Mouse (Mus musculus) MN1 (cell line): Measurements from ENCODE around the gene Ankrd22.

Experiments used
- DNase-seq: peaks from one replicate; pipeline ENCODE4 v3.0.0-alpha.2; 2016; ENCODE audit warnings: low spot score

The Ankrd22 gene

DNA sequence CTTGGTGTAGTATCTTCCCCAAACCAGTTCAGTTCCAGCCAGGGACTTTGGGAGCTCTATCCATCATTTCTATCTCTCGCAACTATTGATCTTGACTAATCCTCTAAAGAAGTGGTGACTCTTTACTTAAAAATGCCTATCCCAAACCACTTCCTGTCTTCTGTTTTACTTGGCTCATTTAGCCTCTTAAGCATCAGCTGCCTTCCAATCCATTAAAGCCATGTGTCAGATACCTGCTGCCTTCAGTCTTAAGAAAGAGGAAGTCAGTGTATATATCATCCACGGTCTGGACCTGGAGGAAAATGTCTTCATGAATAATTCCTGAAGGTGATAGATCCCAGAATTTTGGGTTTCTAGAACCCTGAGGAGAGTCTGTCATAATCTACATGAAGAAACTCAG lies 14.5 kb upstream of the Ankrd22 start:
- no peak for DNase-seq

DNA sequence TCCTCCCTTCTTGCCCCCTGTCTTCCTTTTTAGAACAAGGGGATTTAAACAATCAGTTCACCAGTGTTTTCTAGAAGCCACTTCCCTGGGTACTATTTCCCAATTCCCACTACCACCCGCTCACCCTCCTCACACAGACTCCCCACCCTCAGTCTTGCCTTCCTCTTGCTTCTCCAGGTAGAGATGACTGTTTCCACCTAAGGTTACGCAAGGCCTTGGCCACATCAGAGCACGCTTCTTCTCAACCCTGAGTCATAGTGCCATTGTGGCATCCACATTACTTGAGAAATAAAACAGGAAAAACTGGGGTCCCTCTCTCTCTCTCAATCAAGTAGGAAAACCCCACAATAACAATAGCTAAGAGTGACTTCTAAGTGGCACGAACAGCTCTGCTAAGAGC lies 13.3 kb upstream of the Ankrd22 start:
- DNase-seq: no peak

- no peak for DNase-seq
Observed at GRCm38 (mm10) chr19:34174004-34174403, 8.2 kb upstream of the Ankrd22 start.

DNA sequence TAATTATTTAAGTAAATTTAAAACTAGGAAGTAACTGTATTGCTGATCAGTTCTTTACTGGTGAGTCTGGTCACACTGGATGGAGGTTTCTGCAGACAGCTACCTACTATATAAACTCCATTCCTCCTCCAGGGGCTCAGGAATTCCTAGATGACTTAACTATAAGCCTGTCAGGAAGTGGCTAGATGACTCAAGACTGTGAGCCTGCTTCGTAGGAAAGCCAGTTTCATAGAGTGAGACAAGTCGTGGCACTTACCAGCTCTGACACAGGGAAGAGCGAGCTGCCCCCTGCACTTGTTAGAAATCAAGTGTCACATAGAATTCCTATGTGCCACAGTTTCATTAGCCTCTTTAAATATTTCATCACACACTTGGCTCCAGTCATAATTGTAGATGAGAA lies 5.3 kb upstream of the Ankrd22 start:
- no peak for DNase-seq

GRCm38 (mm10) chr19:34169121-34169520 lies 3.3 kb upstream of the Ankrd22 start:
- DNase-seq: no peak

DNA sequence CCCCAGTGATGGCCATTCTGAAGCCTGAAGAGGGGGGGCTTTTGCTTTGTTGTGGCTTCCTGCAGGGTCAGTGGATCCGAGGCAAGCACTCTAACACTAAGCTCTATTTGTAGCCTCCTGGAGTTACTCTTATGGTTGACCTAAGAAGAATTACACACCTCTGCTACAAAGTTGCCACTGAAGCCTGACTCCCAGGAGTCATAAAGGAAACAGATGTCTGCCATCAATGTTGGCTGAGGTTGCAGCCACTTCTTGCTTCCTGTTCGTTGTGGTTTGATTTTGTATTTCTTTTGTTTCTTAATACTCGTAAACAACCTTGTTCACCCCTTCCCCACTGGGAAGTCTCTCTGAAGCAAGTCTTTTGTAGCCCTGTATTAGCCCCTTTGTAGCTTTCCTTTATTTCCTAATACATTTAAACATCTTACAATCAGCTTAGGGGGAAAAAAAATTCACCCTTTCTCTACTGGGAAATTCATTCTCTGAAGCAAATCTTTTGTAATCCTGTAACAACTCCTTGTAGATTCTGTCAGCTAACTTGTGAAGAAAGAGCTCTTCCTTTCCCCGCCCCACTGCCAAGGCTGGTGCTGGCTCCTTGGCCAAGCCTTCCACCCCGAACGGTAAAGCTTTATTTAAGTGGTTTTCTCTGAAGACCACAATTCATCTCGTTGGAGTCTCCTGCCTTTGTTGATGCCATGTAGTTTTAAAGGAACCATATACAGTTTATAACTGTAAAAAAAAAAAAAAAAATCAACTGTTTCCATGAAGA lies 2.2 kb upstream of the Ankrd22 start:
- DNase-seq: no peak

DNA sequence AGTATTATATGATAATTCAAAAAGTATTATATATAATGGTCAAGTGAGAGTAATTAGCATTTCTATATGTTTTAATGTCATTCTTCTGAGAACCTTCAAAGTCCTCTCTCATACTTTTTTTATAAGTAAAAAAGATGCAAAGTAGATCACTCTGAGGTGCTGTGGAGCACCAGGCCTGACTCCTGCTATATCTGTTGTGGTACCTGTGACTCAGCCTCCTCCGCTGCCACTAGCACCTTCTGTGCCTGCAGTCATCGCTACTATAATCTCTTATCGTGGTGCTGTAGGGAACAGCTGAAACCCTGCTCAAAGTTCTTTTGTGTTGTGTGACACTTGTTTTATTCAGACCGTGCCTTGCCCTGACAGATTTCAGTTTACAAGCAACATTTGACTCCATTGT lies 533 bp upstream of the Ankrd22 start:
- no peak for DNase-seq

GRCm38 (mm10) chr19:34162693-34163092 lies 3.2 kb downstream of the Ankrd22 start:
- no peak for DNase-seq

- DNase-seq: no peak
Observed at GRCm38 (mm10) chr19:34153263-34154144, 12.3 kb downstream of the Ankrd22 start.

GRCm38 (mm10) chr19:34151909-34152308 lies 13.9 kb downstream of the Ankrd22 start:
- no peak for DNase-seq

DNA sequence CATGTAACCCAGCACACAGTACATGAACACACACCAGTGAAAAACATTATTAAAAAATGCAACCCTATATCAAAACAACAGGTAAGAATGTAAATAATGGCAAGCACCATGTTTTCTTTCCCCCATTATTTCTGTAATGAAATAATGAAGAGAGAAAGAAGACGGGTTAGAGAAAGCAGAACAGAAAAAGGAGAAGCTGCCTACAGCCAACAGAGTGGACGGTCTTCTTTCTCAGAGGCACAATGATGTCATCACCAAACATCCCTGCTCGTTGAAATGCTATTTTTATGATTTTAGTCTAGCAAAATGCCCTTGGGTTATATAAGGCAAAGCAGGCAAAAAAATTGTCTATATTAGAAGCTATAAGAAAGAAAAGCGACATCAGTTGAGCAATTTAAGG lies 17.4 kb downstream of the Ankrd22 start:
- no peak for DNase-seq

DNA sequence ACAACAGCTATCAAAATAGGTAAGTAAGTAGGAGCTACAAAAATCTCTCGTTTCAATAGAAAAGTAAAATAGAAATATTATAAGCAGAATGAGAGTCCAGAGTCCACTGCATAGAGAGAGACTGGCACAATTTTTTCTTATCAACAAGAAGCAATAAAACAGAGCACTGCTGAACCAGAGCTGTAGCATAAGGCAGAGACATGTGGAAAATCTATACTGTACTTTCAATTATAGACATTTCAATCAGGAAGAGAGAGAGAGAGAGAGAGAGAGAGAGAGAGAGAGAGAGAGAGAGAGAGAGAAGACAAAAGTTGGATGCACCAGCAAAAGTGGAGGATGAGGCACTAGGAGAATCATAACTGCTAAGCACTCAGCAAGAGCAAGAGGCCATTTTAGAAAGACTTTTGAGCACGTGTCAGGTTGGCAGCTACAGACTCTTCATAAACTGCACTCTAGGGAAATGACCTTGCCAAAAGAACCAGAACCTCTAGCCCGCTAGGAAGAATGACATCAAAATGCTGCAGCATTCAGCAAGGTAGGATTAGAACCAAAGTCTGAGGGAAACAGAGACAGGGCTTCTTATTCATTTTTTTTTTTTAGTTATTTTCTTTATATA lies 26.3 kb downstream of the Ankrd22 start:
- no peak for DNase-seq

- DNase-seq: no peak
Observed at GRCm38 (mm10) chr19:34138720-34139430, 27.0 kb downstream of the Ankrd22 start.

GRCm38 (mm10) chr19:34120107-34120731 lies 45.6 kb downstream of the Ankrd22 start:
- DNase-seq: no peak

GRCm38 (mm10) chr19:34119653-34120052 lies 46.2 kb downstream of the Ankrd22 start:
- DNase-seq: no peak

GRCm38 (mm10) chr19:34119102-34119501 lies 46.8 kb downstream of the Ankrd22 start:
- DNase-seq: no peak

DNA sequence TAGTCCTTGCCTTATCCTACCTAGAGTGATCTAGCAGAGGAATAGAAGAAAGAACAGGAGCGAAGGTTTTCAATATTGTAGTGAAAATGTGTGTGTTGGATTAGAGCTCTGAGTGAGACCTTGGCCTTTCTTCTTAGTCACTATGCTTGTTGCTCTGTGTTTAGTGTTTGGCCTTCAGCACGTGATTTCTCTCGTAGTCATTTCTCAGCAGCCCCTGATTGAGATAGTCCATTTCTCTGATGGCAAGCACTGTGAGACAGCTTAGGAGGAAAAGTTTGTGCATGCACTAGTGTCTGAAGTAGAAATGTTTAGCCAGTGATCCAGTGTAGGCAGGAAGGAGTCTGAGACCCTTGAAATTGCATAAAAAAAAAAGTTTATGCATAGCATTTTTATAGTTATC lies 61.0 kb downstream of the Ankrd22 start:
- DNase-seq: no peak

DNA sequence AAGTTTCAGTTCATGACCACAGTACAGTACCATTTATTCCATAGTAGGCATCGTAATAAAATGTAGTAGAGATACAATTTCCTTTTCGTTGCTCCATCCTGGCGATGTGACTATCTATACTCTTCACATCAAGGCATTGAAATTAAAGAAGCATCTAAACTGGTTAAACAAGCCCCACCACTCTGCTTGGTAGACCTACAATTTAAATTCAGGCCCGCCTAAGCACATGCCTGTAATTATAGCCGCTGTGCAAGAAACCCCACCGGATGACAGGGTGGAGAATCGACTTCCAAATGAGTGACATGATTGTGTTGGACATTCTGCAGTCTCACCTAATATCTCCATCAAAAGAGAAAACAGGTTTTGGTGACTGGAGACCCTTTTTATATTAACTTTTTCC lies 64.0 kb downstream of the Ankrd22 start:
- DNase-seq: no peak

GRCm38 (mm10) chr19:34100633-34101032 lies 65.2 kb downstream of the Ankrd22 start, which contains the start of gene Lipm:
Gene Lipm, plus strand, starts transcription at chr19:34100933.
- no peak for DNase-seq

DNA sequence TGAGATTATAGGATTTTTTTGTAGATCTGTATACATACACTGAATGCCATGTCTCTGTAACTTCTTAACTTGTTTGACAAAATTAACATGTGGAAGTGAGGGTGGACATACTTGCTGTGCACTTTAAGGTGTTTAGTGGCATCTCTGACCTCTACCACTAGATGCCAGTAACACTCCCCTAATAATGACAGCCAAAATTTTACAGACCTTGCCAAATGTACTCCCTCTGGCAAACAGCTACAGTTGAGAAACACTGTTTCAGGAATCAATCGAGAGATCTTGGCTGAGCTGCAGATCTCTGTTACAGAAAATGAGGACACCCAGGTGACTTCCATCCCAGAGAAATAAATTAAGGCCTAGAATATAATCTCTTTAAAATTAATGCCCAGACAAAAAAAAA lies 69.6 kb downstream of the Ankrd22 start:
- DNase-seq: no peak

DNA sequence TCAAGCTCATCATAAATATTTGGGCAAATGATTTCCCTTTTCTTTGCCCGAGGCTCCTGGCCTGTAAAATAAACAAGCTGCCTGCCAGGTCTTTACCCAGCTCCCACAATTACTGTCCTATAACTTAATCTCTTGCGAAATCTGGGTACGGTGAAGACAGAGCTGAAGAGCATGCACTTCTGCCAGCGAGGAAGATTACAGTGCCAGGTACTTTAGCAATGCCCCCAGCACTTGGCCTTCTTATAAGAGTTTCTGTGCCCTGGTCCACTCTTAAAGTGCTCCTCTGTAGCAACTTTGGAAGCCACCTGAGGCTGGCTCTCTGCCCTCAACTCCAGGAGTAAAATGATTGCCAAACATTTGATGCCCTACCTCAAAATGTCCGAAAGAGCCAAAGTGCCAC lies 70.5 kb downstream of the Ankrd22 start:
- no peak for DNase-seq
